Mouse (Mus musculus) hindbrain, embryonic 13.5 days (tissue): Measurements from ENCODE around the gene BC004004. TPM values are rescaled to one million over a fixed set of nuclear protein-coding genes. Genes with fewer than 3 reads are reported as not detected.
A peak's percentile ranks its signal among the peaks of the same experiment; 100 is the strongest.

Experiments
- ATAC-seq: fragments of 200-750 bp; cut with Nextera tagmentation; 2 replicates; pipeline ENCODE4 v1.8.0; 2017; ENCODE audit warnings: moderate TSS enrichment; ENCODE audit not compliant: low FRiP score
- H3K27ac ChIP-seq: fragments of 300-500 bp; sonication (generic); 2 replicates; pipeline ENCODE4 v1.5.1; 2015; ENCODE audit warnings: inconsistent platforms, mild to moderate bottlenecking, moderate library complexity
- H3K27me3 ChIP-seq: fragments of 300-500 bp; sonication (generic); 2 replicates; pipeline ENCODE4 v1.6.1; 2015; ENCODE audit warnings: mild to moderate bottlenecking, inconsistent platforms
- H3K36me3 ChIP-seq: fragments of 300-500 bp; sonication (generic); 2 replicates; pipeline ENCODE4 v1.6.1; 2015; ENCODE audit warnings: mild to moderate bottlenecking, inconsistent platforms
- H3K4me1 ChIP-seq: fragments of 300-500 bp; sonication (generic); replicated peaks from 2 replicates; pipeline ENCODE4 v1.6.1; 2015; ENCODE audit warnings: inconsistent platforms
- H3K4me2 ChIP-seq: fragments of 300-500 bp; sonication (generic); 2 replicates; pipeline ENCODE4 v1.6.1; 2015; ENCODE audit warnings: inconsistent platforms, mild to moderate bottlenecking, moderate library complexity
- H3K4me3 ChIP-seq: fragments of 300-500 bp; sonication (generic); 2 replicates; pipeline ENCODE4 v1.5.1; 2015; ENCODE audit warnings: mild to moderate bottlenecking, inconsistent platforms
- H3K9ac ChIP-seq: fragments of 300-500 bp; sonication (generic); 2 replicates; pipeline ENCODE4 v1.6.1; 2015; ENCODE audit warnings: mild to moderate bottlenecking, inconsistent platforms
- H3K9me3 ChIP-seq: fragments of 300-500 bp; sonication (generic); 2 replicates; pipeline ENCODE4 v1.6.1; 2016; ENCODE audit warnings: inconsistent platforms
- WGBS: fragments of 180-500 bp; shearing (Covaris S2); methylation state at CpG from one replicate; pipeline ENCODE4 v1.1.7; 2015; 5-methylcytosine and 5-hydroxymethylcytosine counted together
- polyA plus RNA-seq: library from polyadenylated mRNA; unstranded; fragments of >200 nt; fragmentation: Nextera tagmentation; extraction: Ambion mirVana; gene quantifications from 2 replicates; pipeline ENCODE4 v1.2.1, GENCODE M21; 2015

BC004004 gene
- polyA plus RNA-seq, 1 experiment from 2014 or later, result 111 TPM

GRCm38 (mm10) chr17:29319476-29319875, 50.9 kb downstream of the BC004004 start:
- Histone ChIP-seq H3K9ac (no peak overlapping the region), H3K27ac (no peak overlapping the region), H3K27me3 (peaks cover 60% of the 10 kb centered on the region), H3K4me3 (no peak overlapping the region), H3K4me2 (no peak overlapping the region), H3K36me3 (no peaks in the 10 kb centered on the region), H3K4me1 (peaks cover 20% of the 10 kb centered on the region), H3K9me3 (no peaks in the 10 kb centered on the region)
- 93% methylated on average over 7 of the region's 7 CpGs for WGBS
- no peak for ATAC-seq

- no peak for ATAC-seq
- Histone ChIP-seq H3K4me2 (no peak overlapping the region), H3K27me3 (peaks cover 62% of the 10 kb centered on the region), H3K4me1 (peaks cover 20% of the 10 kb centered on the region), H3K27ac (no peak overlapping the region), H3K9ac (no peak overlapping the region), H3K9me3 (no peaks in the 10 kb centered on the region), H3K36me3 (no peaks in the 10 kb centered on the region), H3K4me3 (no peak overlapping the region)
- 72% methylated on average over 8 of the region's 8 CpGs for WGBS
Measured at GRCm38 (mm10) chr17:29319881-29320639, 51.5 kb downstream of the BC004004 start.

GRCm38 (mm10) chr17:29321765-29322602, 53.4 kb downstream of the BC004004 start:
- Histone ChIP-seq H3K9ac (no peak overlapping the region), H3K27me3 (peaks cover 62% of the 10 kb centered on the region), H3K4me1 (peaks cover 32% of the 10 kb centered on the region), H3K36me3 (no peaks in the 10 kb centered on the region), H3K4me2 (peak overlapping the region; percentile 22; the same call in 1 of the 2 replicates), H3K27ac (no peak overlapping the region), H3K9me3 (no peaks in the 10 kb centered on the region), H3K4me3 (no peak overlapping the region)
- no peak for ATAC-seq
- WGBS, result 15% methylated on average over 41 of the region's 41 CpGs

- no peak for ATAC-seq
- H3K9ac ChIP-seq, result no peak overlapping the region
- 0 out of 2 replicates have a peak overlapping the region, but pooled peaks have one; percentile 22 for H3K4me2 ChIP-seq
- no peaks in the 10 kb centered on the region for H3K9me3 ChIP-seq
- H3K4me1 ChIP-seq, result peaks cover 38% of the 10 kb centered on the region
- H3K27me3 ChIP-seq, result peaks cover 65% of the 10 kb centered on the region
- H3K36me3 ChIP-seq, result no peaks in the 10 kb centered on the region
- WGBS, result 21% methylated on average over 18 of the region's 18 CpGs
- no peak overlapping the region for H3K4me3 ChIP-seq
- no peak overlapping the region for H3K27ac ChIP-seq
Measured at GRCm38 (mm10) chr17:29322603-29322962, 54.0 kb downstream of the BC004004 start.

GRCm38 (mm10) chr17:29323625-29324024, 55.0 kb downstream of the BC004004 start:
- WGBS, result 90% methylated on average over 3 of the region's 3 CpGs
- H3K4me3 ChIP-seq, result no peak overlapping the region
- H3K4me2 ChIP-seq, result no peak overlapping the region
- peaks cover 42% of the 10 kb centered on the region for H3K4me1 ChIP-seq
- no peaks in the 10 kb centered on the region for H3K36me3 ChIP-seq
- H3K27ac ChIP-seq, result no peak overlapping the region
- H3K9me3 ChIP-seq, result no peaks in the 10 kb centered on the region
- H3K9ac ChIP-seq, result no peak overlapping the region
- peaks cover 67% of the 10 kb centered on the region for H3K27me3 ChIP-seq
- no peak for ATAC-seq

- H3K4me1 ChIP-seq, result peaks cover 49% of the 10 kb centered on the region
- H3K4me2 ChIP-seq, result peak overlapping the region; percentile 59
- peaks cover 48% of the 10 kb centered on the region for H3K27me3 ChIP-seq
- 0 out of 2 replicates have a peak overlapping the region, but pooled peaks have one; percentile 31 for H3K4me3 ChIP-seq
- H3K9me3 ChIP-seq, result no peaks in the 10 kb centered on the region
- no peak overlapping the region for H3K27ac ChIP-seq
- WGBS, result 44% methylated on average over 13 of the region's 13 CpGs
- no peak for ATAC-seq
- peaks cover 10% of the 10 kb centered on the region; the same call in 1 of the 2 replicates for H3K36me3 ChIP-seq
- H3K9ac ChIP-seq, result peak overlapping the region; percentile 67
Measured at GRCm38 (mm10) chr17:29325831-29326230, 57.2 kb downstream of the BC004004 start.

- H3K4me3 ChIP-seq, result peak overlapping the region; percentile 31
- H3K9ac ChIP-seq, result peak overlapping the region; percentile 67
- H3K27me3 ChIP-seq, result peaks cover 38% of the 10 kb centered on the region
- H3K4me2 ChIP-seq, result peak overlapping the region; percentile 59
- ATAC-seq, result peak; percentile 62
- H3K27ac ChIP-seq, result peak overlapping the region; percentile 81
- 9% methylated on average over 52 of the region's 52 CpGs for WGBS
- H3K36me3 ChIP-seq, result peaks cover 19% of the 10 kb centered on the region
- peaks cover 57% of the 10 kb centered on the region for H3K4me1 ChIP-seq
- no peaks in the 10 kb centered on the region for H3K9me3 ChIP-seq
Measured at GRCm38 (mm10) chr17:29326531-29327529, 58.2 kb downstream of the BC004004 start.

- Histone ChIP-seq H3K4me1 (peaks cover 49% of the 10 kb centered on the region), H3K27ac (0 out of 2 replicates have a peak overlapping the region, but pooled peaks have one; percentile 81), H3K4me2 (no peak overlapping the region), H3K27me3 (peaks cover 29% of the 10 kb centered on the region), H3K9ac (peak overlapping the region; percentile 67; the same call in 1 of the 2 replicates), H3K4me3 (no peak overlapping the region), H3K36me3 (peaks cover 28% of the 10 kb centered on the region), H3K9me3 (no peaks in the 10 kb centered on the region)
- no peak for ATAC-seq
- 73% methylated on average over 9 of the region's 9 CpGs for WGBS
Measured at GRCm38 (mm10) chr17:29327691-29328090, 59.1 kb downstream of the BC004004 start.

GRCm38 (mm10) chr17:29330221-29330620, 61.6 kb downstream of the BC004004 start:
- H3K27ac ChIP-seq, result peak overlapping the region; percentile 76
- ATAC-seq, result no peak
- H3K4me3 ChIP-seq, result no peak overlapping the region
- peaks cover 48% of the 10 kb centered on the region for H3K4me1 ChIP-seq
- H3K36me3 ChIP-seq, result peaks cover 49% of the 10 kb centered on the region
- WGBS, result 84% methylated on average over 3 of the region's 3 CpGs
- no peak overlapping the region for H3K4me2 ChIP-seq
- H3K27me3 ChIP-seq, result 0 out of 2 replicates have a peak, but pooled peaks cover 10% of the 10 kb centered on the region
- no peak overlapping the region for H3K9ac ChIP-seq
- H3K9me3 ChIP-seq, result no peaks in the 10 kb centered on the region

GRCm38 (mm10) chr17:29330671-29331410, 62.3 kb downstream of the BC004004 start:
- H3K9me3 ChIP-seq, result no peaks in the 10 kb centered on the region
- no peak overlapping the region for H3K4me2 ChIP-seq
- peaks cover 44% of the 10 kb centered on the region for H3K4me1 ChIP-seq
- H3K4me3 ChIP-seq, result no peak overlapping the region
- H3K9ac ChIP-seq, result no peak overlapping the region
- H3K36me3 ChIP-seq, result peaks cover 55% of the 10 kb centered on the region
- no peak for ATAC-seq
- 34% methylated on average over 5 of the region's 5 CpGs for WGBS
- H3K27me3 ChIP-seq, result 0 out of 2 replicates have a peak, but pooled peaks cover 10% of the 10 kb centered on the region
- H3K27ac ChIP-seq, result peak overlapping the region; percentile 76

- H3K9me3 ChIP-seq, result no peaks in the 10 kb centered on the region
- H3K27ac ChIP-seq, result no peak overlapping the region; the same call in 1 of the 2 replicates
- WGBS, result 83% methylated on average over 4 of the region's 4 CpGs
- no peak for ATAC-seq
- no peak overlapping the region for H3K4me3 ChIP-seq
- peaks cover 30% of the 10 kb centered on the region for H3K4me1 ChIP-seq
- peaks cover 69% of the 10 kb centered on the region for H3K36me3 ChIP-seq
- H3K4me2 ChIP-seq, result no peak overlapping the region
- H3K9ac ChIP-seq, result no peak overlapping the region
- H3K27me3 ChIP-seq, result 0 out of 2 replicates have a peak, but pooled peaks cover 10% of the 10 kb centered on the region
Measured at GRCm38 (mm10) chr17:29332186-29332685, 63.6 kb downstream of the BC004004 start.
